Mouse (Mus musculus): ENCODE data around the gene 1700013H16Rik. TPM values are rescaled to one million over a fixed set of nuclear protein-coding genes. Genes with fewer than 3 reads are reported as not detected.

Gene 1700013H16Rik
- not detected for polyA plus RNA-seq (2015; fragmentation: Illumina TruSeq; extraction: RNeasy Lipid Tissue Mini Kit (QIAGEN cat#74804); ENCODE audit: low read depth, low replicate concordance)

GRCm38 (mm10) chrX:53757736-53758135 lies at the start of gene 1700013H16Rik:
Gene 1700013H16Rik (minus strand): TSS chrX:53757831.

GRCm38 (mm10) chrX:53797519-53797918 lies 39.9 kb upstream of the 1700013H16Rik start, which contains the start of gene Xlr:
Gene Xlr (minus strand): TSS chrX:53797706.

GRCm38 (mm10) chrX:53776276-53776675 lies 18.6 kb upstream of the 1700013H16Rik start, which contains the start of gene Zfp36l3:
Gene Zfp36l3 (minus strand): TSS chrX:53776394.

GRCm38 (mm10) chrX:53724596-53724995 lies 33.0 kb downstream of the 1700013H16Rik start, which contains the start of gene 4930502E18Rik:
Gene 4930502E18Rik (plus strand): TSS chrX:53724826.

Other genes starting within 250 kb of the 1700013H16Rik start
- 305 TPM for gene Rtl8c, start 149.8 kb downstream of the 1700013H16Rik start, polyA plus RNA-seq (2015; fragmentation: Illumina TruSeq; extraction: RNeasy Lipid Tissue Mini Kit (QIAGEN cat#74804); ENCODE audit: low read depth, low replicate concordance)
- not detected for gene Gm14597, start 148.9 kb downstream of the 1700013H16Rik start, polyA plus RNA-seq (2015; fragmentation: Illumina TruSeq; extraction: RNeasy Lipid Tissue Mini Kit (QIAGEN cat#74804); ENCODE audit: low read depth, low replicate concordance)
- gene Rtl8a, start 114.1 kb downstream of the 1700013H16Rik start, polyA plus RNA-seq (2015; fragmentation: Illumina TruSeq; extraction: RNeasy Lipid Tissue Mini Kit (QIAGEN cat#74804); ENCODE audit: low read depth, low replicate concordance) = 231 TPM
- gene Rtl8b, start 87.4 kb downstream of the 1700013H16Rik start, polyA plus RNA-seq (2015; fragmentation: Illumina TruSeq; extraction: RNeasy Lipid Tissue Mini Kit (QIAGEN cat#74804); ENCODE audit: low read depth, low replicate concordance) = 263 TPM
- gene 4930502E18Rik, start 33.0 kb downstream of the 1700013H16Rik start, polyA plus RNA-seq (2015; fragmentation: Illumina TruSeq; extraction: RNeasy Lipid Tissue Mini Kit (QIAGEN cat#74804); ENCODE audit: low read depth, low replicate concordance) = 0.86 TPM
- not detected for gene Zfp36l3, start 18.6 kb upstream of the 1700013H16Rik start, polyA plus RNA-seq (2015; fragmentation: Illumina TruSeq; extraction: RNeasy Lipid Tissue Mini Kit (QIAGEN cat#74804); ENCODE audit: low read depth, low replicate concordance)
- gene Xlr, start 39.9 kb upstream of the 1700013H16Rik start, polyA plus RNA-seq (2015; fragmentation: Illumina TruSeq; extraction: RNeasy Lipid Tissue Mini Kit (QIAGEN cat#74804); ENCODE audit: low read depth, low replicate concordance) = 2.4 TPM

Measured in brain, adult 10 weeks (tissue).